Mouse (Mus musculus) megakaryocyte, adult 5-6 weeks (primary cell): ENCODE results near the gene Castor2. TPM values are rescaled to one million over a fixed set of nuclear protein-coding genes. Genes with fewer than 3 reads are reported as not detected.

Experiments used
- ATAC-seq: 2 replicates; pipeline ENCODE4 v1.8.0; 2016; ENCODE audit warnings: mild to moderate bottlenecking, inconsistent platforms; ENCODE audit not compliant: poor library complexity, severe bottlenecking
- total RNA-seq, 2 experiments: library from RNA; stranded (forward) in 1 of 2; stranded (reverse) in 1 of 2; fragments of 153-499, 151-499 nt in 1 of 2; fragments of 221-1000, 200-1000 nt in 1 of 2; gene quantifications; 2 replicates each; pipeline versions ENCODE4 v1.2.3 to v1.2.4; 2015 to 2017

Gene Castor2
- total RNA-seq, 2 experiments from 2014 or later, result 2.1 to 7.2 TPM

DNA sequence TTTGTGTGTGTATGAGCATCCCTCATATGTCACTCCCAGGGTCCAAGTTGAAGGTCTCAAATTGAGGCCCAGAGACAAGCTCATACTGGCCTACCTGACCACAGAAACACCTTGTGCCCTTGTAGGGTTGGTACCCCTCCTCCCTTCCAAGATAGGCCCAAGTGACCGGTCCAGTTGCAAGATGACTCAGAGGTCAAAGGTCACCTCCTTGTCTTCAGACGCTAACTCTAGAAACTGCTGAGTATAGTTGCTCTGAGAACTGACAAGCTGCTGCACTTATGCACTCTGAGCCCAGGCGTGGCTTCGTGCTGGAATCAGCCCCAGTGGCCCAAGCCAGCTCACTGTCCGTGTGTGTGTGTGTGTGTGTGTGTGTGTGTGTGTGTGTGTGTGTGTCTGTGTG lies 2.4 kb downstream of the Castor2 start:
- no peak for ATAC-seq

GRCm38 (mm10) chr5:134102720-134103119 lies 3.2 kb downstream of the Castor2 start:
- ATAC-seq, result peak; percentile 36; the same call in 1 of the 2 replicates

- ATAC-seq, result peak; percentile 61
These were observed 6.3 kb downstream of the Castor2 start for GRCm38 (mm10) chr5:134105829-134106228.

DNA sequence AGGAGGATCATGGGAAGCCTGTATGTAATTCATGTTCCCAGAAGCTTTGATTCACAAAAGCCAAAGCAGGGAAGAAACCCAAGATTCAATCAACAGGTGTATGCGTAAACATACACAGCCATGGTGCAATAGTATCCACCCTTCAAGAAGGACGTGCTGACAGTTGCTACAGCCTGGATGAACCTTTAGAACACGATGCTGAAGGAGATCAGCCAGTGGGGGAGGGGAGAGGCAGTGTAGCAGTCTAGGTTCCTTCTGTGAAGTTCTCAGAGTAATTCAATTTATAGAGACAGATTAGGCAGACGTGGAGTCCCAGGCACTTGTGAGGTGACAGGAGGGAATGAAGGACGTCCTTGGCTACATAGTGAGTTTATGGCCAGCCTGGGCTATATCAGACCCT lies 15.5 kb downstream of the Castor2 start:
- ATAC-seq, result no peak

- peak; percentile 84 for ATAC-seq
These were observed 16.2 kb downstream of the Castor2 start for GRCm38 (mm10) chr5:134115639-134116259.

DNA sequence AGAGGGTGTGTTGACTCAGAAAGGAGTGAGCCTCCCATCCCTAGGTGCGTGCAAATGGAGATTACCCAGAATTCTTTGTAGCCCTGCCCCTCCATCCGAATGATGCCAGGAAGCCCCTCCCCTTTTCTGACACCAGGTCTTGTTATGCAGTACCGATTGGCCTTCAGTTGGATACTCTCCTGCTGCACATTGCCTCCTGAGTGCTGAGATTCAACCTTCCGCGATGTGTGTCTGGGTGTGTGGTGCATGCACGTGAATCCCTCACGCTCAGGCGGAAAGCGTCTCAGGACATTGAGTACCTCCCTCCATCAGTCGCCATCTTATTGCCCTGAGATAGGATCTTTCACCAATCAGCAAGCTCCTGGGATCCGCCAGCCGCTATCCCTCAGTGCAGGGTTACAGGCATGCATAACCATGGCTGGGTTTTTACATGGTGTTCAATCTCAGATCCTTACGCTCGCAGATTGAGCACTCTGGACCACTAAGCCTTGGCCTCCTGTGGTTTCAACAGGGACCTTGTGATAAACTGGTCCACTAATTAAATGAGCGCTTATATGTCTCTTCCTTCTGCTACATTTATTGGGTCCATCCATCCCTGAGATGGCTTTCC lies 19.4 kb downstream of the Castor2 start:
- ATAC-seq, result no peak

DNA sequence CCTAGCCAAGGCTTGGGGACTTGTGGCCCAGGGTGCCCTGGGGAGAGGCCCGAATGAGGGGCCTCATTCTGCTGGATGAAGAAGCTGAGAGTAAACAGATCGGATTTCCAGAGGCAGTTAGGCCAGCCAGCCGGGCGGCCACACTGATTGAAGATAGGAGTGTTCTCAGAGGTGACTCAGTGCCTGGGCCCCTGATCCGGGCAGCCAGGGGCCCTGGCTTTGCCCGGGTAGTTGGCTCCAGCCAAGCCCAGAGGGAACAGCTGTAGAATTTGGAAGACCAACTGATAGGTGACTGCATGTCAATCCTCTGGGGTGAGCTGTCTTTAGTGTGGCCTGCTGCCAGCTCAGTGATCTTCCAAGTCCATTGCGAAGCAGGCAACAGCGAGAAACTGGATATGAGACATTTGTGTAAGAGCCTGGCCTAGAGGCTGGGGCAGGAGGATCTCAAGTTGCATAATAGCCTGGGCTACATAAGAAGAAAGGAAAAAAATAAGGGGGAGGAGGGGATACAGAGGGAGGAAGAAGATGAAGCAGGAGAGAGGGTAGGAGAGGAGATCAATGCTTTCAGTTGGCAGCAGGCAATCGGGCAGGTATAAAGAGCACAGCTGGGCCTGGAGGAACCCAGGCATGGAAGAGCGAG lies 20.1 kb downstream of the Castor2 start:
- ATAC-seq, result no peak

DNA sequence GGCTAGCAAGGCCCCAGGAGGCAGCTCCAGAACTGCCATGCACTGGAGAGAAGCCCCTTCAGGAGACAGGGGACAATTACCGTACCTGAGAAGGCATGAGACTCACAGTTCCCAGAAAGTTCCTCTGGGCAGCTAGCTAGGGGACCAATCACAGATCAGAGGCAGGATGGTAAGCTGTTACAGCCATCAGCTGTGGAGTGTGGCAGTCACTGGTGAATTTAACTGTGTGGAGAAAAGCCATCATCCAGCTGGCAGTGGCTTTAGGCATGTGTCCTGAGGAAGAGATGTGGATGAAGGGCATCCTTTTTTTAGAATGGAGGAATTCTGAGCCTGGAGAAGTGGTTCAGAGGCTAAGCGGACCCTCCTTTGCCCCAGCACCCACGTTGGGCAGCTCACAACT lies 20.6 kb downstream of the Castor2 start:
- no peak for ATAC-seq

DNA sequence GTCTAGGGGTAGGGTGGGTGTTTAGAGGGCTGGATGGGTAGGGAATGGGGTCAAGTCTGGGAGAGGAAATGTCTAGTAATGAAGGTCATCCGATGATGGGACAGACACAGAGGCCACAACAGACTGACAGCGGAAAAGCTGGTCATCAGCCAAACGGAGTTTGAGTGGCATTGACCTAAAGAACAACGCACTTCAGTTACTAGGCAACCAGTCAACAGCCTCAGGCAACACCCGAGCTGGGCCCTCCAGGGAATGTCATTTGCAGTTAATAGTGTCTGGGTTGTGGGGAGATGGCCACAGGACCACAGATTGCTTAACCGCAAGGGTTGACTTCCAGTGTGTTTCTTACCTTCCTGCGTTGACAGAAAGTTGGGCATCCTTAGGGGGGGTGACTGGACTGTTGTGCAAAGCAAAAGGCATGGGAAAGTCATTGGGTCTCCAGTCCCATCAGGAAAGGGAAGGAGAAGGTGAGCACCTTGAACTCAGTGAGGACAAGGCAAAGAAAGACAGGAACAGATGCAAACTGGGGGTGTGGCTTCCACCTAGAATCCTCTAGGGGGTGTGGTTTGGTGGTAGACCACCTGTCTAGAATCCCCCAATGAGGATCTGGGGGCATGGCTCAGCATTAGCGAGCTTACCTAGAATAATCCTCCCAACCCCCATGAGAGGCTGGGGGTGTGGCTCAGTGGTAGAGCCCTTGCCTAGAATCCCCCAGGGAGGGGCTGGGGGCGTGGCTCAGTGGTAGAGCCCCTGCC lies 21.8 kb downstream of the Castor2 start:
- ATAC-seq, result no peak

DNA sequence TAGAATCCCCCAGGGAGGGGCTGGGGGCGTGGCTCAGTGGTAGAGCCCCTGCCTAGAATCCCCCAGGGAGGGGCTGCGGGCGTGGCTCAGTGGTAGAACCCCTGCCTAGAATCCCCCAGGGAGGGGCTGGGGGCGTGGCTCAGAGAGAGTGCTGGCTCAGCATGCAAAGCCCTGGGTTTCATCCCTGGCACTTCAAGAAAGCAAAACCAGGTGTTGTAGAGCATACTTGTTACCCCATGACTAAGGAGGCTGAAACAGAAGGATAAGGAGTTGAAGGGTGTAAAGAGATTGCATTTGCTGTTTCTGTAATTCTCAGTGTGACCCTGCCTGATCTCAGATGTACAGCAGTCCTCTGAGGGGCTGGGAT lies 22.4 kb downstream of the Castor2 start:
- ATAC-seq, result no peak

DNA sequence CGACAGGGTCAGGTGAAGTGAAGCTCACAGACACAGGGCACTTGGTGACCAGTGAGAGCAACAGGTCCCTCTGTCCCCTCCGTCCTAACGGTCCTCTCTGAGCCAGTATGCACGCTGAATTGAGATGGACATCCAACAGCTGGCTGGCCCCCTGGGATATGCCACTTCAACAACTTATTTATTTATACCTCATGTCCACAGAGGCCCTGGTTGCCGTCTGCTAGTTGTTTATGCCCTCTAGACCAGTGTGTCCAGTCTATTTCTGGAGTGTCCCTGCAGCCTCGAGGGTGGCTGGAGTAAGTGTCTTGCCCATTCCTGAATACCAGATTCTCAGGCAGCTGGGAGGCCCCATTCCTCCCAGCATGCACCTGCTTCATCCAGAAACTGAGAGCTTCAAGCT lies 24.3 kb downstream of the Castor2 start:
- ATAC-seq, result no peak

DNA sequence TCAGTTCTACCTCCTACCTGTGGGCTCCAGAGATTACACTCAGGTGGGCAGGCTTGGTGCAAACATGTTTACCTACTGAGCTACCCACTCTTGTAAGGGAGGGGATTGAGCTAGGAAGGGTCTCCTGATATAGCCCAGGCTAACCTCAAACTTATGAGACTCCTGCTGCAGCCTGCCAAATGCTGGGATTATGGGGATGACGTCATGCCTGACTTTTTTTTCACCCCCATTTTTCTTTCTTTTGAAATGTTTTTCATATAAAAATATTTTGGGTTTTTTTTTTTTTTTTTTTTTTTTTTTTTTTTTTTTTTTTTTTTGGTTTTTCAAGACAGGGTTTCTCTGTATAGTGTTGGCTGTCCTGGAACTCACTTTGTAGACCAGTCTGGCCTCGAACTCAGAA lies 26.7 kb downstream of the Castor2 start:
- no peak for ATAC-seq

DNA sequence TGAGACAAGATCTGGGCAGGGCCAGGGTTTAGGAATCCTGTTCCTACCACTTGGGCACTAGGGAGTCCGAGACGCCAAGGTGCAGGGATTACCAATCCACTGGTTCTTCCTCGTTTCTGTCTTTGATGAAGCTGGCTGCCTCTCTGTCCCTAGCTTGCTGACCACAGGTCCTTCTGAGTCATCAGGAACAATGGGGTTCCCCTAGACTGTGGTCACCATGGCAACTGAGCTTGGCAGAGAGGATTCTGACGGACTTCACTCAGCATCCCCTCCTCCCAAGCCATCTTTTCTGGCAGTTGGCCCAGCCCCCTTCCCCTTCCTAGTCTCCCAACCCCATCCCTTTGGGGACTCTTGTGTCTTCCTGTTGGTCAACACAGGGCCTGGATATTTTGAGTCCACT lies 32.1 kb downstream of the Castor2 start:
- ATAC-seq, result no peak

GRCm38 (mm10) chr5:134136022-134136421 lies 36.5 kb downstream of the Castor2 start:
- ATAC-seq, result no peak

DNA sequence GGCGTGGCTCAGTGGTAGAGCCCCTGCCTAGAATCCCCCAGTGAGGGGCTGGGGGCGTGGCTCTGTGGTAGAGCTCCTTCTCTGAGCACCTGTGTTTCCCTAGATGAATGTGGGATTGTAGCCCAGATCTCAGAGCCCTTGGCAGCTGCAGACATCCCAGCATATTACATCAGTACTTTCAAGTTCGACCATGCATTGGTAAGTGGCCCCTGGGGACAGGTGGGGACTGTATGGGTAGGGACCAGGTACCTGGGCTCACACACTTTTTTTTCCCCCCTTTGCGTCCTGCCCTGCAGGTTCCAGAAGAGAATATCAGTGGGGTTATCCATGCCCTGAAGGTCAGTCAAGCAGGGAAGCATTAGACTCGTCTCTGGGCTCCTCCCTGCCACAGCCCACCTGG lies 38.4 kb downstream of the Castor2 start:
- ATAC-seq, result no peak

- ATAC-seq, result no peak
These were observed 39.9 kb downstream of the Castor2 start for GRCm38 (mm10) chr5:134139429-134139828.

DNA sequence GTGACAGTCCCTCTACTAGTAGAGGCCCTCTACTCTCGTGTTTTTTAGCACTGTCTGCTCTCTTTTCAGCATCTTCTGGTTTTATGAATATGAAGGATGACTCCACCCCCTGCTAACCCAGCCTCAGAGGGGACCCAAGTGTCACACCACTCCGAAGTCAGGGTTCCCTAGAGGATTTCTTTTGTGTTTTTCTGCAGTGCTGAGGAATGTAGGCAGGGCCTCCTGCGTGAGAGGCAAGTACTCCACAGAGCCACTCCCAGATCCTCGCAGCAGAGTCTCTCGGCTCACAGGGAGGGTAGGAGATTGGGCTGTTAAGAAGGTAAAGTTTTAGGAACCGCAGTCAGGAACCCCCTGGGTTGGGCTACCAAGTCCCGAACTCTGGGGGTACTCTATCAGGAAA lies 41.7 kb downstream of the Castor2 start:
- no peak for ATAC-seq

- ATAC-seq, result no peak
These were observed 42.9 kb downstream of the Castor2 start for GRCm38 (mm10) chr5:134142381-134142780.

GRCm38 (mm10) chr5:134144986-134145385 lies 45.5 kb downstream of the Castor2 start:
- no peak for ATAC-seq

DNA sequence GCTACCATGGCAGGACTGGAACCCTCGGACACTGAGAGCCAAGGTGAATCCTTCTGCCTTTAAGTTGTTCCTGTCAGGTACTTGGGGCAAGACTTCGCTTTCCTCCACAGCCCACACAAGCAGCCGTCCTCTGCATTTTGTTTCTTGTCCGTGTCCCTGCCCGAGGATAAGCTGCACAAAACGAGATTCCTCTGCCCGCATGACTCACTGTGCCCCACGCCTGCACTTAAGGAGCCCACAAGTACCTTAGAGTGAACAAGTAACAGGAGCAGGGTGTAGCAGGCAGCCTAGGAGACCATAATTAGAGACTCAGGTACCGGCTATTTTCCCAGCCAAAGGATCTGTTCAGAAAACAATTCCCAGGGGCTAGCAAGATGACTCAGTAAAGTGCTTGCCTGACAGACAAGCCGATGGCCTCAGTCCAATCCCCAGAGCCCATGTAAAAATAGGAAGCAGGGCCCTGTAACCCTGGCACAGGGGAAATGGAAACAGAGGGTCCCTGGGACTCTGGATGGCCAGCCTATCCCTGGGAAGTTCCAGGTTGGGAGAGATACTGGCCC lies 47.8 kb downstream of the Castor2 start:
- no peak for ATAC-seq

DNA sequence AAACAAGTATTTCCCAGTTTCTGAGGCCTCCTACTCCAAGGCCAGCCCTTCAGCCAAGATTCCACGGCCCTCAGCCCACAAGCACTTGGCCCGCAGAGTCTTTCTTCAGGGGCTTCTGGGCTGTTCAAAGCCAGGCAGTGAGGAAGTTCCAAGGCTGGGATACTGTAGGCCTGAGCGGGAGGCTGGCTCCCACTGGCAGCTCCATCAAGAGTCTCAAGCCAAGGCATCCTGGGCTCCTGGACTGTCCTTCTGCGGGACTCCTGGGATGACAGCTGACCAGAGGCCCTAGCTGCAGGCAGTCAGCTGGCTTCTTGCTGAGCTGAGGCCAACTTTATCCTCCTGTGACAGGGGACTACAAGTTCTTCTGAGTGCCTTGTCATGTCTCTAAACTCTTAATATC lies 48.6 kb downstream of the Castor2 start:
- ATAC-seq, result no peak
